Mouse (Mus musculus) erythroblast, embryonic 14.5 days (primary cell): ENCODE results near the gene Mmgt2.

ENCODE experiments used
- GATA1 ChIP-seq: IDR thresholded peaks from 2 replicates; pipeline ENCODE4 v1.6.1; 2012; ENCODE audit warnings: low read length, inconsistent platforms, mixed read lengths
- TAL1 ChIP-seq: IDR thresholded peaks from 3 replicates; pipeline ENCODE4 v1.6.1; 2012; ENCODE audit warnings: low read length, inconsistent platforms, mixed read lengths

DNA sequence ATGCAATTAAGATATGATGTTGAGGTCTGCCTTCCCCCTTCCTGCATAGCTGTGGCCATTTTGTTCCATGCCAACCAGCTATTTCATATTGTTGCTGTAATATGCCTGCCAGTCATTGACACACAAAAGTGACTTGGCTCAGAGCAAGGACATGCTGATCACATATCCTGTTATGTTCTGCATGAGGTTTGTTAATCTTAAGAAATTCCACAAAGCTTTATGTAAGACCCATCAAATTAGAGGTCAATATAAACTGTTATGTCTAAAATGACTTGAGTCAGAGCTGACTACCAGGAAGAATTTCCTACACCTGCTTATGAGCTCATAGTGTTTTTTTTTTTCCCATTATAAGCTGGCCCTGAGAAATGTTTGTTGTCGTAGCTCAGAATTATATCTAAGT, 52.8 kb downstream of the Mmgt2 start:
- no peak for TF ChIP-seq GATA1
- TF ChIP-seq TAL1 = no peak
